Mouse (Mus musculus) liver, embryonic 14.5 days (tissue): Measurements from ENCODE around the gene Lmna. TPM values are rescaled to one million over a fixed set of nuclear protein-coding genes. Genes with fewer than 3 reads are reported as not detected.

Source experiments
- ATAC-seq: fragments of 200-750 bp; cut with Nextera tagmentation; 2 replicates; pipeline ENCODE4 v1.8.0; 2017; ENCODE audit warnings: moderate number of reproducible peaks, mild to moderate bottlenecking, moderate library complexity; ENCODE audit not compliant: insufficient read depth
- DNase-seq, 3 experiments: peaks; one replicate each; pipeline ENCODE4 v3.0.0-alpha.2; 2012 to 2013; ENCODE audit warnings: low read depth in 3 of 3, low spot score in 3 of 3
- H3K27ac ChIP-seq: fragments of 300-500 bp; sonication (generic); 2 replicates; pipeline ENCODE4 v1.5.1; 2014; ENCODE audit warnings: moderate library complexity, mild to moderate bottlenecking, control low read depth, inconsistent platforms
- H3K27me3 ChIP-seq: fragments of 300-500 bp; sonication (generic); 2 replicates; pipeline ENCODE4 v1.6.1; 2014; ENCODE audit warnings: mild to moderate bottlenecking, low read length, moderate library complexity; ENCODE audit not compliant: control insufficient read depth, insufficient read depth
- H3K36me3 ChIP-seq: fragments of 300-500 bp; sonication (generic); replicated peaks from 2 replicates; pipeline ENCODE4 v1.6.1; 2014; ENCODE audit warnings: low read depth; ENCODE audit not compliant: control insufficient read depth, insufficient read depth
- H3K4me1 ChIP-seq, 2 experiments: fragments of 200-500 bp in 1 of 2; fragments of 300-500 bp in 1 of 2; sonication (generic) in 1 of 2; replicated peaks; 2 replicates each; pipeline ENCODE4 v1.6.1; 2012 to 2014; ENCODE audit warnings: antibody characterized with exemption in 1 of 2, inconsistent platforms in 1 of 2, low read length in 1 of 2; ENCODE audit not compliant: control insufficient read depth in 2 of 2, insufficient read depth in 2 of 2
- H3K4me2 ChIP-seq: fragments of 300-500 bp; sonication (generic); 2 replicates; pipeline ENCODE4 v1.6.1; 2014; ENCODE audit warnings: low read depth, mild to moderate bottlenecking, control low read depth, moderate library complexity
- H3K4me3 ChIP-seq, 2 experiments: fragments of 200-500 bp in 1 of 2; fragments of 300-500 bp in 1 of 2; sonication (generic) in 1 of 2; 2 replicates each; pipeline ENCODE4 v1.5.1; 2012 to 2014; ENCODE audit warnings: low read depth in 2 of 2, low read length in 2 of 2, mild to moderate bottlenecking in 2 of 2, control low read depth in 1 of 2, inconsistent platforms in 1 of 2, moderate library complexity in 1 of 2; ENCODE audit not compliant: insufficient read depth in 1 of 2
- H3K9ac ChIP-seq: fragments of 300-500 bp; sonication (generic); replicated peaks from 2 replicates; pipeline ENCODE4 v1.6.1; 2014; ENCODE audit warnings: mild to moderate bottlenecking, control low read depth, moderate library complexity
- H3K9me3 ChIP-seq: fragments of 300-500 bp; sonication (generic); 2 replicates; pipeline ENCODE4 v1.6.1; 2016; ENCODE audit warnings: low read length, mixed read lengths; ENCODE audit not compliant: control insufficient read depth
- CTCF ChIP-seq: IDR thresholded peaks from 2 replicates; pipeline ENCODE4 v1.5.1; 2016; ENCODE audit warnings: antibody characterized with exemption, low read depth, control low read depth
- EP300 ChIP-seq: IDR thresholded peaks from 2 replicates; pipeline ENCODE4 v1.6.1; 2016; ENCODE audit warnings: antibody characterized with exemption, low read depth
- WGBS: fragments of 180-500 bp; shearing (Covaris S2); extraction: QIAGEN DNeasy Blood & Tissue Kit; methylation state at CpG from one replicate; pipeline ENCODE4 v1.1.7; 2014; ENCODE audit not compliant: insufficient replicate concordance; 5-methylcytosine and 5-hydroxymethylcytosine counted together
- polyA plus RNA-seq, 2 experiments: library from polyadenylated mRNA; depleted of rRNA in 1 of 2; stranded (reverse) in 1 of 2; unstranded in 1 of 2; fragments of >200 nt; fragmentation: Nextera tagmentation in 1 of 2; extraction: Ambion mirVana in 1 of 2; gene quantifications; 2 replicates each; pipeline versions ENCODE4 v1.2.1 to v1.2.3; 2012 to 2014

Gene Lmna
- polyA plus RNA-seq, 2 experiments, result 58.7 to 115 TPM

GRCm38 (mm10) chr3:88553525-88553879 lies 43.7 kb upstream of the Lmna start, which contains the start of gene Ubqln4:
Gene Ubqln4, plus strand, starts transcription at chr3:88553758.
- WGBS, result under 1% methylated on average over 37 of the region's 37 CpGs
- Histone ChIP-seq H3K27ac (peak within 1 kb of the TSS; percentile 86), H3K4me2 (peak within 1 kb of the TSS; percentile 96), H3K4me1 (peaks cover 9 to 15% of the 10 kb centered on the region in 2 experiments), H3K9me3 (no peaks in the 10 kb centered on the region), H3K4me3 (peak within 1 kb of the TSS; percentile 88 to 96), H3K9ac (peak within 1 kb of the TSS; percentile 87), H3K36me3 (peaks cover 9% of the 10 kb centered on the region), H3K27me3 (no peaks in the 10 kb centered on the region)
- TF ChIP-seq EP300, result no peak
- TF ChIP-seq CTCF, result peak; percentile 72
- DNase-seq (peak; percentile 71 to 80 (median 73)), ATAC-seq (peak; percentile 83)

- Histone ChIP-seq H3K9ac (peak within 1 kb of the TSS; percentile 87), H3K9me3 (no peaks in the 10 kb centered on the region), H3K36me3 (peaks cover 8% of the 10 kb centered on the region), H3K27ac (peak within 1 kb of the TSS; percentile 86), H3K27me3 (no peaks in the 10 kb centered on the region), H3K4me1 (peaks cover 9 to 15% of the 10 kb centered on the region in 2 experiments), H3K4me3 (peak within 1 kb of the TSS; percentile 88 to 96), H3K4me2 (peak within 1 kb of the TSS; percentile 96)
- TF ChIP-seq CTCF, result no peak
- no peak for TF ChIP-seq EP300
- DNase-seq (peak; percentile 94 to 96 (median 96)), ATAC-seq (peak; percentile 84)
- WGBS, result under 1% methylated on average over 48 of the region's 48 CpGs
Observed at GRCm38 (mm10) chr3:88552676-88553524, 43.1 kb upstream of the Lmna start, which contains the start of gene Lamtor2. Gene Lamtor2, minus strand, starts transcription at chr3:88553074.

GRCm38 (mm10) chr3:88552082-88552645 lies 42.4 kb upstream of the Lmna start:
- Histone ChIP-seq H3K27me3 (no peaks in the 10 kb centered on the region), H3K27ac (peak overlapping the region; percentile 74), H3K4me3 (peak overlapping the region; percentile 88 to 96), H3K9me3 (no peaks in the 10 kb centered on the region), H3K4me1 (peaks cover 9 to 16% of the 10 kb centered on the region in 2 experiments), H3K4me2 (peak overlapping the region; percentile 96), H3K36me3 (peaks cover 5% of the 10 kb centered on the region), H3K9ac (peak overlapping the region; percentile 77)
- DNase-seq (no peak), ATAC-seq (no peak)
- WGBS, result 11% methylated on average over 16 of the region's 16 CpGs
- no peak for TF ChIP-seq CTCF
- no peak for TF ChIP-seq EP300

- no peak for ATAC-seq
- WGBS, result 60% methylated on average over 4 of the region's 4 CpGs
- H3K9me3 ChIP-seq, result no peaks in the 10 kb centered on the region
- peak overlapping the region; percentile 77 for H3K9ac ChIP-seq
- H3K27ac ChIP-seq, result no peak overlapping the region
- TF ChIP-seq CTCF (no peak), EP300 (no peak)
- no peak for DNase-seq
- peaks cover 4% of the 10 kb centered on the region for H3K36me3 ChIP-seq
- H3K27me3 ChIP-seq, result no peaks in the 10 kb centered on the region
- H3K4me2 ChIP-seq, result peak overlapping the region; percentile 96
- H3K4me1 ChIP-seq, result peaks cover 12 to 22% of the 10 kb centered on the region in 2 experiments
- peak overlapping the region; percentile 15 to 88; a peak in 3 of 4 replicates for H3K4me3 ChIP-seq
Observed at GRCm38 (mm10) chr3:88551586-88551985, 41.8 kb upstream of the Lmna start.
